Mouse (Mus musculus): ENCODE measurements around the gene Gm5416.
"Not testable (repeated sequence)": the region's sequence is repeated elsewhere in the genome, so short reads cannot be mapped to it uniquely, and the experiment has no call there.

Gm5416 gene

GRCm38 (mm10) chr16:36209967-36210453 is at the start of gene Gm5416:
TSS of gene Gm5416 (plus strand) at chr16:36210403.
- no peak for DNase-seq (ENCODE audit: extremely low spot score, low spot score)

GRCm38 (mm10) chr16:36167841-36168240 is 42.4 kb upstream of the Gm5416 start:
- not testable (repeated sequence) for DNase-seq (ENCODE audit: extremely low spot score, low spot score)

GRCm38 (mm10) chr16:36176108-36176507 is 34.1 kb upstream of the Gm5416 start:
- no peak for DNase-seq (ENCODE audit: extremely low spot score, low spot score)

GRCm38 (mm10) chr16:36179910-36180309 is 30.3 kb upstream of the Gm5416 start:
- no peak for DNase-seq (ENCODE audit: extremely low spot score, low spot score)

- not testable (repeated sequence) for DNase-seq (ENCODE audit: extremely low spot score, low spot score)
Observed at GRCm38 (mm10) chr16:36183912-36184311, 26.3 kb upstream of the Gm5416 start, which contains the start of gene Gm5483. TSS of gene Gm5483 (plus strand) at chr16:36184212.

GRCm38 (mm10) chr16:36199226-36199625 is 11.0 kb upstream of the Gm5416 start:
- no peak for DNase-seq (ENCODE audit: extremely low spot score, low spot score)

- DNase-seq (ENCODE audit: extremely low spot score, low spot score) = no peak
Observed at GRCm38 (mm10) chr16:36203846-36204245, 6.4 kb upstream of the Gm5416 start.

GRCm38 (mm10) chr16:36205684-36206083 is 4.5 kb upstream of the Gm5416 start:
- not testable (repeated sequence) for DNase-seq (ENCODE audit: extremely low spot score, low spot score)

- DNase-seq (ENCODE audit: extremely low spot score, low spot score) = not testable (repeated sequence)
Observed at GRCm38 (mm10) chr16:36221168-36221567, 11.0 kb downstream of the Gm5416 start, which contains the start of gene 2010005H15Rik. TSS of gene 2010005H15Rik (plus strand) at chr16:36221468.

GRCm38 (mm10) chr16:36260585-36260984 is 50.4 kb downstream of the Gm5416 start:
- not testable (repeated sequence) for DNase-seq (ENCODE audit: extremely low spot score, low spot score)

Measured in neural tube, embryonic 10.5 days (tissue).